Mouse (Mus musculus): ENCODE measurements at regions not wholly inside any gene's neighbourhood (a gene's known extent, or its start where the extent isn't known, plus 50 kb on each side); places are given as distances from the start of the nearest gene placed in this dataset.

DNA sequence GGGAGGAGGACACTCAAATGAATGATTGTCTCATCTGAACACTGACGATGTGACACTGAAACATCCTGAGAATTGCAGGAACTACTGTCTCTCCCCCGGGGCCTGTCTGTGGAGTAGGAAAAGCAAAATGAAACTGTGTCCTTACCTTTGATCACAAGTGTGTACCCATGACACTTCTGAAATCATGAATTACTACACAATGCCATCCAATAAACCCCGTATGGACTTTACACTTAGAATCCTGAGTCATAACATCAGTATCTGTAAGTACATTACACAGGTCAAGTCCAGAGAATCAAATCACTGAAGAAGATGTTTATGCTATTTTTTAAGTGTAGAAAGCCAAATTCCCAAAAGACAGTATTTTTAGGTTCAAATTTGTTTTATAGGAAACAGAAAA lies 585.1 kb upstream of the N6amt1 start:
- H3K27ac ChIP-seq (ENCODE audit: insufficient read depth, low read depth, low read length) = peak overlapping the region; percentile 80
- TF ChIP-seq CTCF (IDR thresholded peaks at IDR 0.05; ENCODE audit: extremely low read depth, insufficient read length, insufficient replicate concordance, low read depth, low read length) (no peak), POLR2A (IDR thresholded peaks at IDR 0.05; ENCODE audit: low read depth, low read length) (no peak)
- WGBS = 33% methylated on average over 3 of the region's 3 CpGs
- H3K4me3 ChIP-seq (ENCODE audit: low read depth, low read length) = no peak overlapping the region
- peaks cover 6% of the 10 kb centered on the region; the same call in 1 of the 2 replicates for H3K4me1 ChIP-seq (ENCODE audit: control insufficient read depth, insufficient read depth, insufficient read length, low read length)
- no peaks in the 10 kb centered on the region for H3K27me3 ChIP-seq (ENCODE audit: control insufficient read depth, insufficient read depth, low read length)
- H3K36me3 ChIP-seq (ENCODE audit: control insufficient read depth, insufficient read depth, low read length) = no peaks in the 10 kb centered on the region

- no peak for TF ChIP-seq POLR2A (IDR thresholded peaks at IDR 0.05; ENCODE audit: low read depth, low read length)
- Histone ChIP-seq H3K36me3 (ENCODE audit: control insufficient read depth, insufficient read depth, low read length) (no peaks in the 10 kb centered on the region), H3K27ac (ENCODE audit: insufficient read depth, low read depth, low read length) (peak overlapping the region; percentile 80), H3K4me1 (ENCODE audit: control insufficient read depth, insufficient read depth, insufficient read length, low read length) (peaks cover 6% of the 10 kb centered on the region; the same call in 1 of the 2 replicates), H3K27me3 (ENCODE audit: control insufficient read depth, insufficient read depth, low read length) (no peaks in the 10 kb centered on the region), H3K4me3 (ENCODE audit: low read depth, low read length) (no peak overlapping the region)
- whole genome bisulfite sequencing = 80% methylated on average over 3 of the region's 3 CpGs
These were observed 585.6 kb upstream of the N6amt1 start for GRCm38 (mm10) chr16:86768355-86768754.

DNA sequence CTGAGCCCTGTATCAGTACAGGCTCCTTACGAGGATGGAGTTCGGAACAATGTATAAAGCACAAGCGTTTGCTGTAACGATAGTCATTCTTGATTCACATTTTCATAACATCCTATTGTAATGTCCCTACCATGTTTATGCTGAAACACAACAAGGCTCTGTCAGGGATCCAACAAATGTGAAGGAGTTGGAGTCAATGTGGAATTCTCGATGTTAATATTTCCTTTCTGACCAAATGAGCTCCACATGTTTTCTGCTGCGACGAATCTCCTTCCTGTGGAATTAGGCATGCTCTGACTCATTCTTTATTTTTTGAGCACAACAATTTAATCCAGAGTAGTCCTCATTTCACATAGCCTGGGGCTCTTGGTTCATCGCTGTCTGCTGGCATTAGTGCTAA lies 588.0 kb upstream of the N6amt1 start:
- TF ChIP-seq CTCF (IDR thresholded peaks at IDR 0.05; ENCODE audit: extremely low read depth, insufficient read length, insufficient replicate concordance, low read depth, low read length) (no peak), POLR2A (IDR thresholded peaks at IDR 0.05; ENCODE audit: low read depth, low read length) (no peak)
- WGBS = 80% methylated on average over 8 of the region's 8 CpGs
- Histone ChIP-seq H3K4me3 (ENCODE audit: low read depth, low read length) (no peak overlapping the region), H3K4me1 (ENCODE audit: control insufficient read depth, insufficient read depth, insufficient read length, low read length) (peaks cover 6% of the 10 kb centered on the region; the same call in 1 of the 2 replicates), H3K36me3 (ENCODE audit: control insufficient read depth, insufficient read depth, low read length) (no peaks in the 10 kb centered on the region), H3K27me3 (ENCODE audit: control insufficient read depth, insufficient read depth, low read length) (no peaks in the 10 kb centered on the region), H3K27ac (ENCODE audit: insufficient read depth, low read depth, low read length) (peak overlapping the region; percentile 13; the same call in 1 of the 2 replicates)

DNA sequence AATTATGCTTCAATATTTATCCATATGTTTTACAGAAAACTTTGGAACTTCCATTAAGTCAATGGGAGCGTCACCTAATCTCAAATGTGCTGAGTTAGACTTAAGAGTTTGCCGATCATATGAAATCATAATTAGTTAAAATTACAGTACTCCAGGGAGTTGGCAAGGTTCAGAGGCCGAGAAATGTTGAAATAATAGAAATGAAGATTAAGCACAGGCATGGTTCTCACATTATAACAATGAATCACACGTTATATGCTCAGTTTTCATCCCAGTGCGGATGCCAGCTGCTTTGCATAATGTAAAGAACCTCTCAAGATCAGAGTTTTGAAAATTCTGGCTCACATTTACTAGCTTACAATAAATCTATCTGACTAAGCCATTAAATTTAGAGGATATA lies 612.7 kb upstream of the N6amt1 start:
- Histone ChIP-seq H3K4me3 (ENCODE audit: low read depth, low read length) (no peak overlapping the region), H3K36me3 (ENCODE audit: control insufficient read depth, insufficient read depth, low read length) (no peaks in the 10 kb centered on the region), H3K27ac (ENCODE audit: insufficient read depth, low read depth, low read length) (no peak overlapping the region), H3K27me3 (ENCODE audit: control insufficient read depth, insufficient read depth, low read length) (no peaks in the 10 kb centered on the region), H3K4me1 (ENCODE audit: control insufficient read depth, insufficient read depth, insufficient read length, low read length) (no peaks in the 10 kb centered on the region)
- whole genome bisulfite sequencing = 83% methylated on average over 5 of the region's 5 CpGs
- no peak for TF ChIP-seq POLR2A (IDR thresholded peaks at IDR 0.05; ENCODE audit: low read depth, low read length)
- no peak for TF ChIP-seq CTCF (IDR thresholded peaks at IDR 0.05; ENCODE audit: extremely low read depth, insufficient read length, insufficient replicate concordance, low read depth, low read length)

- Histone ChIP-seq H3K4me3 (ENCODE audit: low read depth, low read length) (no peak overlapping the region), H3K27me3 (ENCODE audit: control insufficient read depth, insufficient read depth, low read length) (no peaks in the 10 kb centered on the region), H3K36me3 (ENCODE audit: control insufficient read depth, insufficient read depth, low read length) (no peaks in the 10 kb centered on the region), H3K27ac (ENCODE audit: insufficient read depth, low read depth, low read length) (no peak overlapping the region), H3K4me1 (ENCODE audit: control insufficient read depth, insufficient read depth, insufficient read length, low read length) (no peaks in the 10 kb centered on the region)
- no peak for TF ChIP-seq CTCF (IDR thresholded peaks at IDR 0.05; ENCODE audit: extremely low read depth, insufficient read length, insufficient replicate concordance, low read depth, low read length)
- no peak for TF ChIP-seq POLR2A (IDR thresholded peaks at IDR 0.05; ENCODE audit: low read depth, low read length)
- 57% methylated on average over 5 of the region's 5 CpGs for WGBS
These were observed 634.8 kb upstream of the N6amt1 start for GRCm38 (mm10) chr16:86718982-86719771.

- H3K27me3 ChIP-seq (ENCODE audit: control insufficient read depth, insufficient read depth, low read length) = no peaks in the 10 kb centered on the region
- no peak for TF ChIP-seq CTCF (IDR thresholded peaks at IDR 0.05; ENCODE audit: extremely low read depth, insufficient read length, insufficient replicate concordance, low read depth, low read length)
- no peak for TF ChIP-seq POLR2A (IDR thresholded peaks at IDR 0.05; ENCODE audit: low read depth, low read length)
- H3K4me3 ChIP-seq (ENCODE audit: low read depth, low read length) = no peak overlapping the region
- whole genome bisulfite sequencing = 65% methylated on average over 7 of the region's 7 CpGs
- H3K36me3 ChIP-seq (ENCODE audit: control insufficient read depth, insufficient read depth, low read length) = no peaks in the 10 kb centered on the region
- no peaks in the 10 kb centered on the region for H3K4me1 ChIP-seq (ENCODE audit: control insufficient read depth, insufficient read depth, insufficient read length, low read length)
- no peak overlapping the region for H3K27ac ChIP-seq (ENCODE audit: insufficient read depth, low read depth, low read length)
These were observed 635.6 kb upstream of the N6amt1 start for GRCm38 (mm10) chr16:86718353-86718752.

- TF ChIP-seq POLR2A (IDR thresholded peaks at IDR 0.05; ENCODE audit: low read depth, low read length) = no peak
- no peak for TF ChIP-seq CTCF (IDR thresholded peaks at IDR 0.05; ENCODE audit: extremely low read depth, insufficient read length, insufficient replicate concordance, low read depth, low read length)
These were observed 652.3 kb upstream of the N6amt1 start for GRCm38 (mm10) chr16:86701700-86702099.

More at GRCm38 (mm10) chr16:86701700-86702099, 652.3 kb upstream of the N6amt1 start:
- H3K4me3 ChIP-seq (ENCODE audit: low read depth, low read length) = no peak overlapping the region
- 66% methylated on average over 4 of the region's 4 CpGs for WGBS
- no peaks in the 10 kb centered on the region for H3K27me3 ChIP-seq (ENCODE audit: control insufficient read depth, insufficient read depth, low read length)
- H3K4me1 ChIP-seq (ENCODE audit: control insufficient read depth, insufficient read depth, insufficient read length, low read length) = no peaks in the 10 kb centered on the region
- no peak overlapping the region for H3K27ac ChIP-seq (ENCODE audit: insufficient read depth, low read depth, low read length)
- H3K36me3 ChIP-seq (ENCODE audit: control insufficient read depth, insufficient read depth, low read length) = no peaks in the 10 kb centered on the region
